Mouse (Mus musculus) frontal cortex, postnatal 25 days (tissue): ENCODE measurements around the gene Ptprs.
"Not testable (repeated sequence)": the region's sequence is repeated elsewhere in the genome, so short reads cannot be mapped to it uniquely, and the experiment has no call there.

ENCODE experiments used
- DNase-seq, 2 experiments: peaks; one replicate each; pipeline ENCODE4 v3.0.0; 2022; ENCODE audit warnings: low spot score in 2 of 2

Gene Ptprs

GRCm38 (mm10) chr17:56476402-56476752 lies at the start of gene Ptprs:
TSS of gene Ptprs (minus strand) at chr17:56476483.
- DNase-seq = peak; percentile 94 to 97

DNA sequence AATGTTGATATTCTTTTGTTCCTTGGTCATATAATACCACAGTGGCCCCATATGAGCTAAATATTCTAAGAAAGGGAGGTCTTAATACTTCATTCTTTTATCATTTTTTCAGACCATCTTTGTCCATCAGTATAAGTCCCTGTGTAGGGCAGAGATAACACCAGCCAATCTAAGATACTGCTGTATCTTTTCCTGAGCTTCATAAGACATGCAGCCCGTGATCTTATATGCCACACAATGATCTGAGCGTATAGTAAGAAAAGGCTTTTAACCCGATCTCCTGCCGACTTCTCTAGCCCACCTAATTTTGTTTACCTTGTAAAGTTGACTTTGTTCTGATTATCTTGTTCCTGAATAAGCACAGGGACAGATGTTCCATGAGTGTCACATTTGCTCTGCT lies 48.7 kb upstream of the Ptprs start:
- no peak for DNase-seq

- no peak for DNase-seq
Measured at GRCm38 (mm10) chr17:56522744-56523143, 46.5 kb upstream of the Ptprs start.

DNA sequence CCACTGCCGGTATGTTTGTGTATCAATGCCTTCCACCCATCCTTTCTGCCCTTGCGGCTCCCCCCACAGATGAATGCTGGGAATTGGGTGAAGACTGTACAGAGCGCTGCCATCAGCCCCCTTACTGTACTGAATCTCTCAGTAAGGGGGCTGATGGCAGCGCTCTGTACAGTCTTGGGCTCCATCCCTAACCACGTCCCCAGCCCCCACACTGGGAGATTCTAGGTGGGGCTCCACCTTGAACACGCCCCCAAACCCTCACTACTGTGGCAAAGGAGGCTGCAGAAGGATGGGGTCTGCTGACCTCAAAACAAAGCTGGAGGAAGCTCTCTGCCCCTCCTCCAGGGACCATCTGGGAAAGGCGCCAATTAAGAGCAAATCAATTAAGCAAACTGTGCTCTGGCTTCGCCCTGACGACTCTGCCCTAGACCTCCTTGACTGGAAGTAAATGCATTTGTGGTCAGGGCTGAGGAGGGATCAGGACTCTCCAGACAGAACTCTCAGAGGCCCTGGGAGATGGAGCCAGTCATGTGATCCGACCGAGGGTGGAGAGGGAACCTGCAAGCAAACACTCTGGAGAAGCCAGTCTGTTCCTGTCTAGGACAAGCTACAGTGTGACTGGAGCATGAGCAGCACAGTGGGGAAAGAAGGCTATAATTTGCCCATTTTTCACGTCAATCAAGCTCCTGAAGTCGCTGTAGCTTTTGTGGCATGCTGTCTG lies 39.6 kb upstream of the Ptprs start:
- no peak for DNase-seq

DNA sequence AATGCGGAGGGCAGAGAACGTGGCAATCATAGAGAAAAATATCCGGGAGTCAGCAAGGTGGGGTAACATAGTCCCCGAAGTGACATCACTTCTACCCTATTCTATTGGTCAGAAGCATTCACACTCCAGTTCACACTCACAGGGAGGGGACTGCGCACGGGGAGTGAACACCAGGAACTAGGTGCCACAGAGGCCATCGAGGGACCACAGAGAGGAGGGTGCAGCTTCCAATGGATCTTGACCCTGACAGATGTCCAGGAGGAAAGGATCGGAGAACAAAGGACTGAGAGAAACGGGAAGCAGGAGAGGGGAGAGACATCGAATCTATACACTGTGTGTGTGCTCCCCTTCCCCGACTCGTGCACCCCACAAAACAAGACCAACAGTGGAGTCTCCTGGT lies 38.6 kb upstream of the Ptprs start:
- DNase-seq = no peak

DNA sequence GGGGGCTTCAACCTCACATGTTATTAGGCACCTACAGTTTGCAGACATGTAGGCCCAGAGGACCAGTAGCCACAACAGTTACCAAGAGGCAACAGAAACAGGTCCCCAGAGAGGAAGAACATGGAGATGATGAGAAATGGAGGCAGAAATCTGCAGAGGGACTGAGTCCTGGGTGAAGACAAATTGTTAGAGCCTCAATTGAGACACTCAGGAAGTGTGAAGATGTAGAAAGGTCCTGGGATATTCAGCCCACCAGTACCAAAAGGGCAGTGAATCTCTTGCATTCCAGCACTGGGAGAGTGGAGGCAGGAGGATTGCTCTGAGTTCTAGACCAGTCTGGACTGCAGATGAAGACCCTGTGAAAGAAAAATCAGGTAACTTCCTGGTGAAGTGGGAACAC lies 38.0 kb upstream of the Ptprs start:
- DNase-seq = no peak

GRCm38 (mm10) chr17:56512310-56512709 lies 36.0 kb upstream of the Ptprs start, which contains the start of gene Znrf4:
TSS of gene Znrf4 (minus strand) at chr17:56512431.
- DNase-seq = no peak

- no peak for DNase-seq
Measured at GRCm38 (mm10) chr17:56511707-56512090, 35.4 kb upstream of the Ptprs start.

- no peak for DNase-seq
Measured at GRCm38 (mm10) chr17:56510970-56511706, 34.9 kb upstream of the Ptprs start.

DNA sequence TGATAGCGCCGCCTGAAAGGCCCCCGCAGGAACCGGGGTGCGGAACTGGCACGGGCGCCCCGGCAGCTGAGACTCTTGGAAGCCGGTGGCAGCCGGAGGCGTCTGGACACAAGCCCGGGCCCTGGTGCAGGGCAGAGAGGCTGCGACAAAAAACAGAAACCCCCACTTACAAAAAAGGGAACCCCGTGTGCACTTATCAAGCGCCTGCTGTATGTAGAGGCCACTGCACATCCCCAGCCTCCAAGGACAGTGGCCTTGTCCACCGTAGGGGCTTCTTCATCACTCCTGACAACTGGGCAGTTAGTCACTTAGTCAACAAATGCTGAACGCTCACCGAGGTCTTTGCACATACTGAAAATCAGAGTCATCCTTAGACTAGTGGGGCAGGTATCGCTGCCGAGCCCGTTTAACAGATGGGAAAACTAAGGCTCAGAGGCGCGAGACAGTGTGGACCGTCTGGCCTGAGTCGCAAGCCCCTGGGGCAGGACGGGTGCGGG lies 34.2 kb upstream of the Ptprs start:
- no peak for DNase-seq

- no peak for DNase-seq
Measured at GRCm38 (mm10) chr17:56509707-56510472, 33.6 kb upstream of the Ptprs start.

DNA sequence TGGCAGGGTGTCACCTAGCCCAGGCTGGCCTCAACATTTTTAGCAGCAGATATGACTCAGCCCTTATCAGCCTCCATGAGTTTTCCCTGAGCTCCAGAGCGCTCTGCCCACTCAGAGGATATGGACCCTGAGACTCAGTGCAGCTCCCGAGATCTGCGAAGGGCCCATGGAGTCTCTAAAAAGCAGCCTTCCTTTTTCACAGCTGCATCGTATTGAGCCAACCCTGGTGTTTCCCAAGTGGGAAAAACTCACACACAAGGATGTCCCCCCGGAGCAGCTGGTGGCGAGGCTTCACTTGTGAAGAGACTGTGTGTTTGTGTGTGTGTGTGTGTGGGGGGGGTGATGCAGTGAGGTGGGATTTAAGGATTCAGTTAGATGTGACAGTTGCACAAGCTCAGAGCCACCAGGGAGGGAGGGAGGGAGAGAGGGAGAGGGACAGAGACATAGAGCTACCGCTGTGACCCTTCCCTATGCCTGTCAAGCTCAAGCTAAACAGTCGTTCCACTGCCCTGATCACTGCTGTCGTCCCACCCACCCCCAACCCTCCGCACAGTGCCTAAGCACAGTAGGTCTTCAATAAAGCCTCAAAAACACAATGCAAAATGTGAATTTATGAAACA lies 32.8 kb upstream of the Ptprs start:
- DNase-seq = no peak

GRCm38 (mm10) chr17:56507161-56508068 lies 31.1 kb upstream of the Ptprs start:
- peak; percentile 83 to 94 for DNase-seq

GRCm38 (mm10) chr17:56506417-56507065 lies 30.3 kb upstream of the Ptprs start:
- no peak for DNase-seq

- DNase-seq = no peak
Measured at GRCm38 (mm10) chr17:56505401-56505800, 29.1 kb upstream of the Ptprs start.

DNA sequence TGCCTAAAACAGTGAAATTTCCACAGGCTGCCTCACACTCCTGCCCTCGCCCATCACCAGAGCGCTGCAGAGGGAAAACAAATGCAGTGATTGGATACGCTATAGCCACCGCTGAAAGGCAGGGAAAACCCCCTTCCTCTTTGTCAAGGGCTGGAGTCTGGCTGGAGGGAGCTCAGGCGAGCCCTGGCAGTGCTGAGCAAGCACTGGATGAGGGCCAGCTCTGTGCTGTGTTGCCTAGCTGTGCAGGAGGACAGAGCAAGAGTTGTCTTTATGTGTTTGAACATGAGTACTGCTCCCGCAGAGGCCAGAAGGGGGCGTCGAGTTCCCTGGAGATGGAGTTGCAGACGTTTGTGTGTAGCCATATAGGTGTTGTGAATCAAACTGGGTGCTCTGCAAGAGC lies 26.2 kb upstream of the Ptprs start:
- DNase-seq = peak; percentile 43 to 58

DNA sequence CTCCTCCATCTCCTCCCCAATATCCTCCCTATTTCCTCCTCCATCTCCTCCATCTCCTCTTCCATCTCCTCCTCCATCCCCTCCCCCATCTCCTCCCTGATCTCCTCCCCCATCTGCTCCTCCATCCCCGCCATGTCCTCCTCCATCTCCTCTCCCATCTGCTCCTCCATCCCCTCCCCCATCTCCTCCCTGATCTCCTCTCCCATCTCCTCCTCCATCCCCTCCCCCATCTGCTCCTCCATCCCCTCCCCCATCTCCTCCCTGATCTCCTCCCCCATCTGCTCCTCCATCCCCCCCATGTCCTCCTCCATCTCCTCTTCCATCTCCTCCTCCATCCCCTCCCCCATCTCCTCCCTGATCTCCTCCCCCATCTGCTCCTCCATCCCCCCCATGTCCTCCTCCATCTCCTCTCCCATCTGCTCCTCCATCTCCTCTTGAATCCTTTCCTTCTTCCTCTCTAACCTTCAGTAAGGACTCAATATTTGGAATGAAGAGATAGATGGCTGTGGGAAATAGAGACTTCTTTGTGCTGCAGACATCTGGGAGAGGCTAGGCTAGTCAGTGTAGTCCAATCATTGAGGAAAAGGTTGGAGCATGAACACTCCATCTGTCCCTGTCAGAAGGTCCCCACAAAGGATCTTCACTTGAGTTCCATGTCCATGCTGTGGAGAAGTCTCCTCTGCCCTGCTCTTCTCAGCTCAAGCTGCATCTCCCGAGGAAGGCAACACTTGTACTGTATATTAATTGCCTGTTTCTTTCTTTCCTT lies 25.5 kb upstream of the Ptprs start:
- DNase-seq = not testable (repeated sequence)

DNA sequence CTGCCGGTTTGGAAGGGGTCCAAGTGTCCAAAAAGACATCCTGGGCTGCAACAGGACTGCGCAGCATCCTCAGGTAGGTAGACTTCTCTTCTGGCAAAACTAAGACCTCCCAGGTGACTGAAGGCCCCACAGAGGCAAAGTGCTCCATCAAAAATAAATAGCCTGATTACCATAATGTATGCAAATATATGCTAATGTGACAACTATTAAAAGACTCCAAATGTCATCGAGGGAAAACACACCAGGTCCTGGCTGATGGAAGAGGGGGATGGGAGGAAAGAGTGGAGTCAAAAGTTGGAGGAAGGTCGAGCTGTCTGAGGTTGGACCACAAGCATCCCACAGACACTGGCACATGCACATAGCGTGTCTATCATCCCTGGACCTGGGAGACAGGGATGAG lies 22.9 kb upstream of the Ptprs start:
- DNase-seq = no peak

- DNase-seq = no peak
Measured at GRCm38 (mm10) chr17:56494480-56494879, 18.2 kb upstream of the Ptprs start.

DNA sequence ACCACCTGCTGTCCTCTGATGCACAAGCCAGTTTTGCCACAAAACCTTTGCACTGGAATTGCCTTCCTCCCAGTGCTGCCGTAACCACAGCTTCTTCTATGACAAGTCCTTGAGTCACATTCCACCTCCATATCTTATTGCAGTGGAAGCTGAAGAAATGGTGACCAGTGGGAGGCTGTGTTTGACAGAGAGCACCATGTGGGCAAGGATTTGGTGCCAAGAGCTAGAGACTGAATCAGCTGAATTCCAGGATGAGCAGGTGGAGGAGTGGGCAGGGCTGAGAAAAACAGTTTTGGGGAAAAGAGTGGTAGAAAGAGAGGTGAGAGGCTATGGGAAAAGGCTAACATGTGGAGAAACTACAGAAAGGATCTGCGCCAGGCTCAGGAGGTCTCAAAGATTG lies 17.6 kb upstream of the Ptprs start:
- DNase-seq = peak in 1 of 2 experiments; percentile 50
